ENCODE assay signal across 9 mouse cellular contexts in genomic region chr10:60105391-60106145, GRCm38 (mm10). TPM values are rescaled to one million over a fixed set of nuclear protein-coding genes. Genes with fewer than 3 reads are reported as not detected.
DNase-seq lines count a peak whose midpoint lies in the region; ATAC-seq and TF ChIP-seq lines count a peak whose summit lies in the region.
"Had no signal": no experiment of that assay in that cellular context is flagged by ENCODE, and none has a peak within 500 bp of the region (broad histone marks: within the 10 kb centered on the region; RNA-seq: fewer than 3 reads in every experiment).

No protein-coding gene starts in this region.

- H3K4me3 ChIP-seq in ES-Bruce4 (ENCODE audit: low read depth, low read length): no peak overlapping the region
- H3K4me3 ChIP-seq in forebrain, embryonic 12.5 days (replicated peaks): peak overlapping the region; percentile 56

- no peaks in the 10 kb centered on the region for H3K4me1 ChIP-seq in ES-Bruce4 (ENCODE audit: control insufficient read depth, insufficient read depth, low read length)
- peaks cover 39% of the 10 kb centered on the region for H3K4me1 ChIP-seq in forebrain, embryonic 12.5 days

- DNase-seq in frontal cortex, postnatal 14 days (ENCODE audit: low spot score in 2 of 2): no peak
- DNase-seq in adrenal gland, adult 18-20 months (ENCODE audit: low spot score in 2 of 2): no peak
- no peak for DNase-seq in layer of hippocampus, adult 8-10 months (ENCODE audit: low spot score in 2 of 2)
- no peak for DNase-seq in Muller cell, postnatal 12 days (ENCODE audit: inconsistent ontology term)

- peak overlapping the region; percentile 59; the same call in 1 of the 2 replicates for H3K9ac ChIP-seq in ES-Bruce4 (ENCODE audit: low read depth, poor library complexity, severe bottlenecking)
- no peak overlapping the region for H3K9ac ChIP-seq in forebrain, embryonic 12.5 days

- WGBS in forebrain, embryonic 12.5 days: 12% methylated on average over 20 of the region's 20 CpGs

- no peak for TF ChIP-seq EP300 in ES-Bruce4 (IDR thresholded peaks at IDR 0.05; ENCODE audit: insufficient read depth, low read depth, low read length)

- no peak overlapping the region for H3K27ac ChIP-seq in ES-Bruce4 (ENCODE audit: insufficient read depth, low read length)
- H3K27ac ChIP-seq in forebrain, embryonic 12.5 days: peak overlapping the region; percentile 47
- H3K27ac ChIP-seq: macrophage had no signal

- no peak for TF ChIP-seq CTCF in ES-Bruce4 (IDR thresholded peaks at IDR 0.05; ENCODE audit: low read depth, low read length)

- no peaks in the 10 kb centered on the region; the same call in 1 of the 2 replicates for H3K27me3 ChIP-seq in ES-Bruce4 (ENCODE audit: control insufficient read depth, insufficient read depth, low read length, poor library complexity, severe bottlenecking)
- H3K27me3 ChIP-seq in forebrain, embryonic 12.5 days: peaks cover 62% of the 10 kb centered on the region

- H3K4me2 ChIP-seq in forebrain, embryonic 12.5 days: peak overlapping the region; percentile 97

- ATAC-seq in frontal cortex, adult (ENCODE audit: low TSS enrichment): 0 out of 2 replicates have a peak, but pooled peaks have one; percentile 3
- peak; percentile 2; the same call in 1 of the 2 replicates for ATAC-seq in forebrain, embryonic 12.5 days (ENCODE audit: low FRiP score)
- ATAC-seq in megakaryocyte-erythroid progenitor cell, adult 5-6 weeks (replicated peaks; ENCODE audit: low FRiP score, low TSS enrichment, poor library complexity, severe bottlenecking): 0 out of 2 replicates have a peak, but pooled peaks have one; percentile 15

- TF ChIP-seq POLR2A in ES-Bruce4 (IDR thresholded peaks at IDR 0.05; ENCODE audit: insufficient read depth, low read length): no peak

- H3K9me3 ChIP-seq in ES-Bruce4 (replicated peaks; ENCODE audit: control insufficient read depth, insufficient read depth, low read length, poor library complexity, severe bottlenecking): no peaks in the 10 kb centered on the region
- no peaks in the 10 kb centered on the region for H3K9me3 ChIP-seq in forebrain, embryonic 12.5 days

- H3K36me3 ChIP-seq in ES-Bruce4 (ENCODE audit: control insufficient read depth, insufficient read depth, low read length, poor library complexity, severe bottlenecking): no peaks in the 10 kb centered on the region
- no peaks in the 10 kb centered on the region for H3K36me3 ChIP-seq in forebrain, embryonic 12.5 days (replicated peaks)

RNA-seq across cellular contexts. Expression of gene Spock2, which starts 0.5 kb away (rescaled TPM):
- 10.8 and 11.0 TPM in 2 replicates for polyA plus RNA-seq in ES-Bruce4 (2011; ENCODE audit: insufficient read depth, insufficient read length, low read depth, missing spikeins)
- 13.2 and 14.3 TPM in 2 replicates for polyA plus RNA-seq in forebrain, embryonic 12.5 days (2016; fragmentation: Nextera tagmentation; extraction: Ambion mirVana)
- 0.11 and 0.57 TPM in 2 replicates for total RNA-seq in megakaryocyte-erythroid progenitor cell, adult 5-6 weeks (2014; fragmentation: Nextera tagmentation)
- total RNA-seq in megakaryocyte-erythroid progenitor cell, adult 5-6 weeks (2017): 0.15 and 0.33 TPM in 2 replicates
- total RNA-seq in adrenal gland, adult 18-20 months (2021): 10 to 100 TPM; 41.7 to 51.4 TPM
- 100 to 1,000 TPM; 467 to 536 (median 508) TPM for total RNA-seq in layer of hippocampus, adult 8-10 months (2022)
- polyA plus RNA-seq: macrophage had no signal

Comparison
In these comparisons a context has a peak if more than half of its experiments do, and no peak if none do; other contexts are left out.
1. RNA of gene Spock2, which starts 0.5 kb away (total RNA-seq): 467 to 536 TPM in layer of hippocampus, adult 8-10 months and 41.7 to 51.4 TPM in adrenal gland, adult 18-20 months; 0.11 to 0.57 TPM in megakaryocyte-erythroid progenitor cell, adult 5-6 weeks; every median in the first group is over 10 times any median in the second.
2. Peak in every context shown above with its lines, with median percentiles within 50 percentile points of each other: ATAC-seq.